Comparison of ENCODE assay signal across 16 mouse cellular contexts in genomic region chr10:127066519-127067018, GRCm38 (mm10). TPM values are rescaled to one million over a fixed set of nuclear protein-coding genes. Genes with fewer than 3 reads are reported as not detected.
DNase-seq lines count a peak whose midpoint lies in the region; ATAC-seq and TF ChIP-seq lines count a peak whose summit lies in the region.
"Had no signal": no experiment of that assay in that cellular context is flagged by ENCODE, and none has a peak within 500 bp of the region (broad histone marks: within the 10 kb centered on the region; RNA-seq: fewer than 3 reads in every experiment).

No protein-coding gene starts in this region.

- no peak overlapping the region for H3K4me2 ChIP-seq in heart, embryonic 11.5 days
- H3K4me2 ChIP-seq in neural tube, embryonic 12.5 days (replicated peaks) = peak overlapping the region; percentile 9; the same call in 1 of the 2 replicates
- no peak overlapping the region for H3K4me2 ChIP-seq in myocyte (ENCODE audit: low read depth)

- no peak for ATAC-seq in heart, embryonic 11.5 days (replicated peaks; ENCODE audit: insufficient number of reproducible peaks, low FRiP score, low TSS enrichment)
- no peak for ATAC-seq in neural tube, embryonic 12.5 days (ENCODE audit: low FRiP score, low read depth)

- no peak overlapping the region for H3K4me3 ChIP-seq in heart, embryonic 11.5 days (ENCODE audit: low read depth, low read length)
- no peak overlapping the region for H3K4me3 ChIP-seq in neural tube, embryonic 12.5 days
- no peak overlapping the region for H3K4me3 ChIP-seq in embryonic fibroblast, embryonic 13.5 days (ENCODE audit: insufficient read depth, low read length)
- no peak overlapping the region for H3K4me3 ChIP-seq in myocyte
- H3K4me3 ChIP-seq: erythroblast, embryonic 14.5 days had no signal

- H3K27ac ChIP-seq in heart, embryonic 11.5 days (ENCODE audit: low read depth, low read length) = peak overlapping the region; percentile 4; the same call in 1 of the 2 replicates
- no peak overlapping the region for H3K27ac ChIP-seq in neural tube, embryonic 12.5 days
- H3K27ac ChIP-seq in embryonic fibroblast, embryonic 13.5 days (ENCODE audit: insufficient read depth, low read length) = no peak overlapping the region
- H3K27ac ChIP-seq: liver, embryonic 14.5 days had no signal

- no peak for TF ChIP-seq CTCF in embryonic fibroblast, embryonic 13.5 days (IDR thresholded peaks at IDR 0.05; ENCODE audit: borderline replicate concordance, insufficient read depth, low read length)

- DNase-seq in heart, postnatal 10 days = no peak
- DNase-seq in neural tube, embryonic 10.5 days (ENCODE audit: extremely low spot score, low spot score) = no peak
- no peak for DNase-seq in right cerebral cortex, adult 2 months (ENCODE audit: low spot score in 2 of 2)
- DNase-seq: adrenal gland, adult 2 months; cerebellum, adult 8-10 months; heart, postnatal 4 days; kidney, postnatal 4 days; right cerebral cortex, postnatal 4 days; thymus, postnatal 25 days had no signal

- WGBS in heart, embryonic 11.5 days (ENCODE audit: insufficient replicate concordance) = 92% methylated on average over 14 of the region's 14 CpGs
- 92% methylated on average over 14 of the region's 14 CpGs for WGBS in neural tube, embryonic 12.5 days

- H3K9me3 ChIP-seq in heart, embryonic 11.5 days (replicated peaks; ENCODE audit: control insufficient read depth, low read length) = no peaks in the 10 kb centered on the region
- H3K9me3 ChIP-seq in neural tube, embryonic 12.5 days = no peaks in the 10 kb centered on the region

- intact Hi-C loops in heart, postnatal 10 days (cut with DNase I) = no loop called here

- no peak overlapping the region for H3ac ChIP-seq in myocyte (ENCODE audit: control insufficient read depth, insufficient read length)

- no peak overlapping the region for H3K9ac ChIP-seq in heart, embryonic 11.5 days (ENCODE audit: low read depth, low read length)
- no peak overlapping the region for H3K9ac ChIP-seq in neural tube, embryonic 12.5 days
- H3K9ac ChIP-seq: liver, embryonic 14.5 days had no signal

- 0 out of 2 replicates have a peak, but pooled peaks have one; percentile 23 for TF ChIP-seq POLR2A in embryonic fibroblast, embryonic 13.5 days (IDR thresholded peaks at IDR 0.05; ENCODE audit: low read depth, low read length)
- TF ChIP-seq POLR2A in myocyte (IDR thresholded peaks at IDR 0.05; ENCODE audit: insufficient read length, low read depth) = peak; percentile 17

- peaks cover 23% of the 10 kb centered on the region for H3K4me1 ChIP-seq in heart, embryonic 11.5 days (ENCODE audit: control insufficient read depth, insufficient read depth, low read length)
- peaks cover 44% of the 10 kb centered on the region for H3K4me1 ChIP-seq in neural tube, embryonic 12.5 days
- peaks cover 5% of the 10 kb centered on the region; the same call in 1 of the 2 replicates for H3K4me1 ChIP-seq in embryonic fibroblast, embryonic 13.5 days (ENCODE audit: control insufficient read depth, insufficient read depth, low read length)

- H3K79me2 ChIP-seq in myocyte (ENCODE audit: control insufficient read depth, insufficient read depth) = peaks cover 42% of the 10 kb centered on the region

- peaks cover 1% of the 10 kb centered on the region; the same call in 1 of the 2 replicates for H3K27me3 ChIP-seq in heart, embryonic 11.5 days (ENCODE audit: control insufficient read depth, insufficient read depth, low read length)
- no peaks in the 10 kb centered on the region for H3K27me3 ChIP-seq in neural tube, embryonic 12.5 days (replicated peaks)
- H3K27me3 ChIP-seq in myocyte (ENCODE audit: control insufficient read depth, insufficient read depth, insufficient read length) = no peaks in the 10 kb centered on the region

- peaks cover 38% of the 10 kb centered on the region for H3K36me3 ChIP-seq in heart, embryonic 11.5 days (ENCODE audit: control insufficient read depth, insufficient read depth, low read length)
- peaks cover 40% of the 10 kb centered on the region for H3K36me3 ChIP-seq in neural tube, embryonic 12.5 days
- peaks cover 35% of the 10 kb centered on the region for H3K36me3 ChIP-seq in myocyte (ENCODE audit: control insufficient read depth, insufficient read depth)

TF ChIP-seq in myocyte, 11 proteins besides CTCF, POLR2A, EP300 and RAD21:
- TF ChIP-seq TCF3 (IDR thresholded peaks at IDR 0.05; ENCODE audit: insufficient read length, low read depth) = no peak
- TF ChIP-seq MYOG (IDR thresholded peaks at IDR 0.05; ENCODE audit: control insufficient read depth in 1 of 3, insufficient read depth in 1 of 3, insufficient read length in 2 of 3, low read depth in 2 of 3) = no peak
- TF ChIP-seq TCF12 (IDR thresholded peaks at IDR 0.05; ENCODE audit: insufficient read depth, poor library complexity, severe bottlenecking) = no peak
- TF ChIP-seq POLR2AphosphoS2 (IDR thresholded peaks at IDR 0.05; ENCODE audit: insufficient read length, low read depth) = peak; percentile 62

RNA-seq across cellular contexts. Expression of gene Cdk4, which starts 3.2 kb away (rescaled TPM):
- 1,419 and 1,452 TPM in 2 replicates for polyA plus RNA-seq in heart, embryonic 11.5 days (2014; fragmentation: Nextera tagmentation; extraction: Ambion mirVana)
- total RNA-seq in heart, postnatal 10 days (2021) = 100 to 1,000 TPM; 154 to 196 TPM
- 1,857 and 1,896 TPM in 2 replicates for polyA plus RNA-seq in neural tube, embryonic 12.5 days (2016; fragmentation: Nextera tagmentation; extraction: Ambion mirVana)
- polyA plus RNA-seq in embryonic fibroblast, embryonic 13.5 days (2011; ENCODE audit: insufficient read length, low read depth, missing spikeins) = 596 and 724 TPM in 2 replicates
- 276 TPM for polyA plus RNA-seq in myocyte (2012; fragmentation: generic; extraction: Trizol)

RNA-seq across cellular contexts. Expression of gene Tspan31, which starts 3.5 kb away (rescaled TPM):
- polyA plus RNA-seq in heart, embryonic 11.5 days (2014; fragmentation: Nextera tagmentation; extraction: Ambion mirVana) = 106 and 115 TPM in 2 replicates
- total RNA-seq in heart, postnatal 10 days (2021) = 10 to 100 TPM; 50.0 to 53.8 TPM
- polyA plus RNA-seq in neural tube, embryonic 12.5 days (2016; fragmentation: Nextera tagmentation; extraction: Ambion mirVana) = 137 and 147 TPM in 2 replicates
- polyA plus RNA-seq in embryonic fibroblast, embryonic 13.5 days (2011; ENCODE audit: insufficient read length, low read depth, missing spikeins) = 118 and 143 TPM in 2 replicates
- polyA plus RNA-seq in myocyte (2012; fragmentation: generic; extraction: Trizol) = 139 TPM

RNA-seq across cellular contexts. Expression of gene March9, which starts 6.6 kb away (rescaled TPM):
- polyA plus RNA-seq in heart, embryonic 11.5 days (2014; fragmentation: Nextera tagmentation; extraction: Ambion mirVana) = 0.21 and 0.39 TPM in 2 replicates
- 1 to 10 TPM; 1.7 to 2.9 TPM for total RNA-seq in heart, postnatal 10 days (2021)
- polyA plus RNA-seq in neural tube, embryonic 12.5 days (2016; fragmentation: Nextera tagmentation; extraction: Ambion mirVana) = 6.1 TPM in 2 replicates
- polyA plus RNA-seq in embryonic fibroblast, embryonic 13.5 days (2011; ENCODE audit: insufficient read length, low read depth, missing spikeins) = 2.8 and 3.0 TPM in 2 replicates
- 6.1 TPM for polyA plus RNA-seq in myocyte (2012; fragmentation: generic; extraction: Trizol)
- total RNA-seq: monocyte, adult 5-6 weeks had no signal
- polyA plus RNA-seq: erythroblast, embryonic 14.5 days had no signal

RNA-seq across cellular contexts. Expression of gene Agap2, which starts 8.5 kb away (rescaled TPM):
- 0.42 and 0.63 TPM in 2 replicates for polyA plus RNA-seq in heart, embryonic 11.5 days (2014; fragmentation: Nextera tagmentation; extraction: Ambion mirVana)
- 1 to 10 TPM; 5.5 to 8.3 TPM for total RNA-seq in heart, postnatal 10 days (2021)
- 1.1 and 1.3 TPM in 2 replicates for polyA plus RNA-seq in neural tube, embryonic 12.5 days (2016; fragmentation: Nextera tagmentation; extraction: Ambion mirVana)
- 0.08 and 0.21 TPM in 2 replicates for polyA plus RNA-seq in embryonic fibroblast, embryonic 13.5 days (2011; ENCODE audit: insufficient read length, low read depth, missing spikeins)
- 1.2 TPM for polyA plus RNA-seq in myocyte (2012; fragmentation: generic; extraction: Trizol)

RNA-seq across cellular contexts. Expression of gene Cyp27b1, which starts 18.5 kb away (rescaled TPM):
- 0.11 and 0.13 TPM in 2 replicates for polyA plus RNA-seq in heart, embryonic 11.5 days (2014; fragmentation: Nextera tagmentation; extraction: Ambion mirVana)
- total RNA-seq in heart, postnatal 10 days (2021) = under 1 TPM; 0.22 to 0.29 TPM
- 0.13 and 0.25 TPM in 2 replicates for polyA plus RNA-seq in neural tube, embryonic 12.5 days (2016; fragmentation: Nextera tagmentation; extraction: Ambion mirVana)
- not detected in 2 replicates for polyA plus RNA-seq in embryonic fibroblast, embryonic 13.5 days (2011; ENCODE audit: insufficient read length, low read depth, missing spikeins)
- 0.56 TPM for polyA plus RNA-seq in myocyte (2012; fragmentation: generic; extraction: Trizol)
- total RNA-seq: monocyte, adult 5-6 weeks had no signal
- polyA plus RNA-seq: erythroblast, embryonic 14.5 days had no signal
